Mouse (Mus musculus) testis, postnatal 10 days (tissue): ENCODE data around the gene Plekhg2.

ENCODE experiments used
- DNase-seq: peaks from one replicate; pipeline ENCODE4 v3.0.0; 2021; ENCODE audit warnings: low spot score

Plekhg2 gene

GRCm38 (mm10) chr7:28334534-28334933, 37.9 kb downstream of the Plekhg2 start:
- DNase-seq: no peak

GRCm38 (mm10) chr7:28328260-28328659, 44.1 kb downstream of the Plekhg2 start:
- DNase-seq: no peak

GRCm38 (mm10) chr7:28326457-28326856, 45.9 kb downstream of the Plekhg2 start:
- no peak for DNase-seq

- DNase-seq: no peak
Observed at GRCm38 (mm10) chr7:28325293-28325692, 47.1 kb downstream of the Plekhg2 start.

- no peak for DNase-seq
Observed at GRCm38 (mm10) chr7:28321974-28322720, 50.3 kb downstream of the Plekhg2 start.

GRCm38 (mm10) chr7:28318714-28319113, 53.7 kb downstream of the Plekhg2 start:
- no peak for DNase-seq

- no peak for DNase-seq
Observed at GRCm38 (mm10) chr7:28318036-28318435, 54.4 kb downstream of the Plekhg2 start.

GRCm38 (mm10) chr7:28311926-28312543, 60.4 kb downstream of the Plekhg2 start, which contains the start of gene Timm50:
Gene Timm50, minus strand, starts transcription at chr7:28312072.
- peak; percentile 99 for DNase-seq

- no peak for DNase-seq
Observed at GRCm38 (mm10) chr7:28311151-28311925, 61.1 kb downstream of the Plekhg2 start.

- no peak for DNase-seq
Observed at GRCm38 (mm10) chr7:28309737-28310136, 62.7 kb downstream of the Plekhg2 start.
